Mouse (Mus musculus) olfactory bulb, adult 2 months (tissue): ENCODE measurements around the gene Hk1. TPM values are rescaled to one million over a fixed set of nuclear protein-coding genes. Genes with fewer than 3 reads are reported as not detected.
A peak's percentile ranks its signal among the peaks of the same experiment; 100 is the strongest.

Experiments used
- H3K27ac ChIP-seq: fragments of 200-500 bp; 2 replicates; pipeline ENCODE4 v1.5.1; 2012; ENCODE audit warnings: low read depth, low read length; ENCODE audit not compliant: insufficient read depth
- H3K4me1 ChIP-seq: fragments of 200-500 bp; 2 replicates; pipeline ENCODE4 v1.6.1; 2012; ENCODE audit warnings: low read length; ENCODE audit not compliant: control insufficient read depth, insufficient read depth
- H3K4me3 ChIP-seq: fragments of 200-500 bp; 2 replicates; pipeline ENCODE4 v1.5.1; 2012; ENCODE audit warnings: mild to moderate bottlenecking, low read depth, low read length, moderate library complexity; ENCODE audit not compliant: insufficient read depth
- CTCF ChIP-seq: fragments of 200-500 bp; IDR thresholded peaks from 2 replicates; pipeline ENCODE4 v1.5.1; 2012; ENCODE audit warnings: low read depth, mild to moderate bottlenecking, low read length, moderate library complexity; ENCODE audit not compliant: insufficient read depth
- POLR2A ChIP-seq: fragments of 200-500 bp; IDR thresholded peaks from 2 replicates; pipeline ENCODE4 v1.6.1; 2012; ENCODE audit warnings: mild to moderate bottlenecking, low read depth, low read length, moderate library complexity; ENCODE audit not compliant: insufficient read depth
- WGBS: fragments of 180-500 bp; shearing (Covaris S2); methylation state at CpG from one replicate; pipeline ENCODE4 v1.1.7; 2018; 5-methylcytosine and 5-hydroxymethylcytosine counted together
- polyA plus RNA-seq: library from polyadenylated mRNA; stranded (reverse); fragments of >200 nt; gene quantifications from 2 replicates; pipeline ENCODE4 v1.2.4, GENCODE M21; 2012; ENCODE audit warnings: low replicate concordance; ENCODE audit not compliant: missing spikeins, insufficient read depth, insufficient read length

Gene Hk1
- polyA plus RNA-seq, 1 experiment, result 296 TPM

- Histone ChIP-seq H3K27ac (no peak overlapping the region), H3K4me3 (no peak overlapping the region), H3K4me1 (no peaks in the 10 kb centered on the region)
- WGBS, result 60% methylated on average over 6 of the region's 6 CpGs
- TF ChIP-seq POLR2A, result no peak
- TF ChIP-seq CTCF, result no peak
These were observed 140.4 kb downstream of the Hk1 start for GRCm38 (mm10) chr10:62239270-62239669.

GRCm38 (mm10) chr10:62238688-62239087, 141.0 kb downstream of the Hk1 start:
- no peak for TF ChIP-seq CTCF
- TF ChIP-seq POLR2A, result no peak
- Histone ChIP-seq H3K4me3 (no peak overlapping the region), H3K4me1 (no peaks in the 10 kb centered on the region), H3K27ac (no peak overlapping the region)
- WGBS, result 98% methylated on average over 3 of the region's 3 CpGs

- peaks cover 1% of the 10 kb centered on the region; the same call in 1 of the 2 replicates for H3K4me1 ChIP-seq
- TF ChIP-seq CTCF (no peak), POLR2A (no peak)
- H3K4me3 ChIP-seq, result no peak overlapping the region
- H3K27ac ChIP-seq, result no peak overlapping the region
- WGBS, result 86% methylated on average over 10 of the region's 10 CpGs
These were observed 142.5 kb downstream of the Hk1 start for GRCm38 (mm10) chr10:62237205-62237604.

GRCm38 (mm10) chr10:62236165-62236564, 143.5 kb downstream of the Hk1 start:
- H3K27ac ChIP-seq, result no peak overlapping the region

GRCm38 (mm10) chr10:62231811-62232210, 147.9 kb downstream of the Hk1 start:
- no peak overlapping the region for H3K27ac ChIP-seq
- peaks cover 20% of the 10 kb centered on the region for H3K4me1 ChIP-seq
- TF ChIP-seq CTCF, result no peak
- TF ChIP-seq POLR2A, result no peak
- WGBS, result 91% methylated on average over 3 of the region's 3 CpGs
- H3K4me3 ChIP-seq, result no peak overlapping the region

More at GRCm38 (mm10) chr10:62236165-62236564, 143.5 kb downstream of the Hk1 start:
- WGBS, result 90% methylated on average over 6 of the region's 6 CpGs
- TF ChIP-seq CTCF (no peak), POLR2A (no peak)
- no peak overlapping the region for H3K4me3 ChIP-seq
- peaks cover 8% of the 10 kb centered on the region; the same call in 1 of the 2 replicates for H3K4me1 ChIP-seq

GRCm38 (mm10) chr10:62231395-62231732, 148.3 kb downstream of the Hk1 start:
- TF ChIP-seq POLR2A (no peak), CTCF (no peak)
- WGBS, result 12% methylated on average over 13 of the region's 13 CpGs
- H3K27ac ChIP-seq, result no peak overlapping the region

GRCm38 (mm10) chr10:62230708-62231394, 148.9 kb downstream of the Hk1 start, which contains the start of gene Tspan15:
TSS of gene Tspan15 (minus strand) at chr10:62231251.
- WGBS, result 1% methylated on average over 59 of the region's 59 CpGs
- Histone ChIP-seq H3K27ac (peak within 1 kb of the TSS; percentile 15; the same call in 1 of the 2 replicates), H3K4me3 (peak within 1 kb of the TSS; percentile 58), H3K4me1 (peaks cover 20% of the 10 kb centered on the region)
- TF ChIP-seq CTCF, result no peak
- peak; percentile 66 for TF ChIP-seq POLR2A

More at GRCm38 (mm10) chr10:62231395-62231732, 148.3 kb downstream of the Hk1 start:
- H3K4me3 ChIP-seq, result peak overlapping the region; percentile 58
- peaks cover 20% of the 10 kb centered on the region for H3K4me1 ChIP-seq

GRCm38 (mm10) chr10:62228126-62228525, 151.6 kb downstream of the Hk1 start:
- H3K27ac ChIP-seq, result no peak overlapping the region
- no peak for TF ChIP-seq POLR2A
- no peak for TF ChIP-seq CTCF
- no peak overlapping the region for H3K4me3 ChIP-seq
- 65% methylated on average over 6 of the region's 6 CpGs for whole genome bisulfite sequencing
- H3K4me1 ChIP-seq, result peaks cover 20% of the 10 kb centered on the region

GRCm38 (mm10) chr10:62225839-62226238, 153.9 kb downstream of the Hk1 start:
- peaks cover 8% of the 10 kb centered on the region for H3K4me1 ChIP-seq
- WGBS, result 83% methylated on average over 7 of the region's 7 CpGs

GRCm38 (mm10) chr10:62224231-62224630, 155.5 kb downstream of the Hk1 start:
- WGBS, result 80% methylated on average over 6 of the region's 6 CpGs
- Histone ChIP-seq H3K4me1 (peaks cover 2% of the 10 kb centered on the region; the same call in 1 of the 2 replicates), H3K4me3 (no peak overlapping the region), H3K27ac (no peak overlapping the region)
- TF ChIP-seq POLR2A, result no peak
- TF ChIP-seq CTCF, result no peak

More at GRCm38 (mm10) chr10:62225839-62226238, 153.9 kb downstream of the Hk1 start:
- no peak overlapping the region for H3K27ac ChIP-seq
- TF ChIP-seq POLR2A, result no peak
- TF ChIP-seq CTCF, result no peak
- H3K4me3 ChIP-seq, result no peak overlapping the region
